Mouse (Mus musculus): ENCODE results near the gene Fads6.

Fads6 gene

DNA sequence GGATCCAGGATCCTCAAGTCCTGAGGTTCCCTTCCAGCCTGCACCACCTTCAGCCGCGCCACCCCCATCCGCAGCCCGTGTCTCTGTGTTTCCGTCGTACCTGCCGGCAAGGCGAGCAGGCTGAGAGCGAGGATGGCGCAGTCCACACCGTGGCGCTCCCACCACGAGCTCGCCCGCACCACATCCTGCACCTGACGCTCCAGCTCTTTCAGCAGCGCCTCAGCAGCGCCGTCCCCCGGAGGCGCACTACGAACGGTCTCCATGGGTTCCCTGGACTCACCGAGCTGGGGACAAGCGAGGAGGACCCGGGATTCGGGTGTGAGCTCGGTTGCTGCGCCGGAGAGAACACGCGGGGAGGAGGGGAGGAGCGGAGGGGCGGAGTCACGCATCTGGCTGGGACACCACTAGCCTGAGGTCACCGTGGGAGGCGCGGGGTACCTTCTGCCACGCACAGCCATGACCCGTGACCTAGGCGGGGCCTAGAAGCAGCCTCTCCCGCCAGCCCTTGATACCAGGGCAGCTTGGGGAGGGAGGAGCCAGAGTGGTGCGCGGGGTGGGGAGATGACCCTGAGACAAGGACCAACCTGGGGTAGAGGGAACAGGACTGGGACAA lies at the start of gene Fads6:
TSS of gene Fads6 (minus strand) at position 450 of the 613 bp plus-strand sequence.
- peak in 1 of 2 experiments; percentile 25 for DNase-seq

DNA sequence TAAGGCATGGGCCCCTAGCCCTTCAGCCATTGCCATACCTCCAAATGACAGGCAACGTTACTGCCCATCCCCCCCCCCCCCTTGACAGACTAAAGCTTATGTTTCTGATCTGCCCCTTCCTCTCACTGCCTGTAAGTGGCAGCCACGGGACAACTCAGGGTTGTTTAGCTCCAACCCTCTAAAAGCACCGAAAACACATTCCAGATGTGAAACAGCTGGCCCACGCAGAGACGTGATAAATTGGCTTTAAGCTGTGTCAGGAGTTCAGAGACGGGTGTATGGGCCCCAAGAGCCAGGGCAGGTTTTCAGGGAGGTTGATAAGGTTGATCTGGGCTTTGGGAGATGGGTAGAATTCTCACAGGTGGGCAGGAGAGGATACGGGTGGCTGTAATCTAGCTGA lies 48.1 kb upstream of the Fads6 start:
- DNase-seq: no peak

DNA sequence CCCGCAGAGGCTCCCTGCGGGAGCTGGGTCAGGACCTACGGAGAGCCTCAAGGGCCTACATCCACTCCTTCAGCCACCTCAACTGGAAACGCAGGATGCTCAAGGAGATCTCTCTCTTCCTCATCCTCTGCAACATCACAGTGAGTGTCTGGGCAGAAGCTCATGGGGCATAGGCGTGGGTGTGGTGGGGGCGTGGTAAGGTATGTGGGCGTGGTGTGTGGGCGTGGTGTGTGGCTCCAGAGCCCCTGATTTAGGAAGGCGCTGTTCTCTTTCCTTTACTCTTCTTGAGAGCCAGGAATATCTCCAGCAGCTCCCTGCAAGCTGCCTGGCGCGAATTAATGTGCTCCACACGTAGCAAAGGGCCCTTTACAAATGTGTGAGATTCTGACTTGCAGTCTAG lies 47.5 kb upstream of the Fads6 start:
- DNase-seq: no peak

DNA sequence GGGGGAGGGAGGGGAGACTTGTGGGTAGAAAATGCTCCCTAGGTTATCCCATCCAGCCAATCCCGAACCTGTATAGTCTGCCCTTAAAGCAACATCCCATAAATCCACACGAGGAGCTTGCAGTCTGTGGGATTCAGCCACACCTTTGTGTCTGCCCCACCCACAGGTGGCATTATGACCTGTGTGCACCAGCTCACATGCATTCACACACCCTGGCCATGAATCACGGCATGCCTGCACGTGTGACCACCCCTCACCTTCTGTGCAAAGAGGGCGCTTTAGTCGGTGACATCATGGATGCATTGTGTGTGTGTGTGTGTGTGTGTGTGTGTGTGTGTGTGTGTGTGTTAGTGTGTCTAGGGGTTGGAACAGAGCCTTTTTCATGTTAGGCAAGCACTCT lies 44.4 kb upstream of the Fads6 start:
- no peak for DNase-seq

DNA sequence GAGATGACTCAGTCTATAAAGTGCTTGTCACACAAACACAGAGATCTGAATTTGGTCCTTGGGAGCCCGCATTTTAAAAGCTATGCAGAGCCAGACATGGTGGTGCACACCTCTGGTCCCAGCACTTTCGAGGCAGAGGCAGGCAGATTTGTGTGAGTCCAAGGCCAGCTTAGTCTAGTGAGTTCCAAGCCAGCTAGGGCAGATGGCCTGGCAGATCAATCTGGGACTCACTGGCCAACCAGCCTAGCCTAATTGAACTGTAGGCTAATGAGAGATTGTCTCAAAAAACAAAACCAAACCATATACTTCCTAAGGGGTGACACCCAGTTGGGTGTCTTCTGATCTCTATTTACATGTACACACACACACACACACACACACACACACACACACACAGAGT lies 43.8 kb upstream of the Fads6 start:
- DNase-seq: no peak

DNA sequence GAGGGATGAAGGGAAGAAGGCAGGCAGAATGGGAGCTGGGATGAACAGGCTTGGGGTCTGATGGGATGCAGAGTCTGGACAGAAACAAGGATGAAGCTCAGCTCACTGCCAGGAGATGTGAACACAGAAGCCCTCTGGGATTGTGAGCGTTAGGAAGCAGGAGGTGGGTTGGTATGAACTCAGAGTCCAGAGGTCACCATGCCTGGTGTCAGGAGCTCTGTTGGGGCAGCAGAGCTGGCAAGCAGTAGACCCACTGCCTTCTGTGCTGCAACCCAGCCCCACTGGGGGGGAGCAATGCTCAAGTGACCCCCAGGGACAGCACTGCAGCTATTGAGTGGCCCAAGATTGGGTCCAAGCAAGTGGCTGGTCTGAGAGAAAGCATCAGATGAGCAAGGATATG lies 40.4 kb upstream of the Fads6 start:
- DNase-seq: no peak

DNA sequence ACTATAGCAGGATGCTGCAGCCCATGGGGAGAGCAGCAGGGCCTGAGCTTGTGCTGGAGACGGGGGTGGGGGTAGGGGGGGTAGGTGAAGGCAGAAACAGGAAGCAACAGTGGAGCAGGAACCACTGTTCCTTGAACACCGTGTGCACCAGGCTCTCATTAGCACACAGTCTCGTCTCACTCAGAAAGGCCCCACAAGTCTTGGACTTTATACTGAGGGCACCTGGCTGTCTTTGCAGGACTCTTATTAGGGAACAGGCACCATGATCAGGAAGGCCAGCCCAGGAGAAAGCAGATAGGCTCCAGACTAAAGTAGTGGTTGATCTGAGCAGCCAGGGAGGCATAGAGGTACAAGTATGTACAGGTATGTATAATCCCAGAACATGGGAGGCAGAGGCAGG lies 39.9 kb upstream of the Fads6 start:
- no peak for DNase-seq

DNA sequence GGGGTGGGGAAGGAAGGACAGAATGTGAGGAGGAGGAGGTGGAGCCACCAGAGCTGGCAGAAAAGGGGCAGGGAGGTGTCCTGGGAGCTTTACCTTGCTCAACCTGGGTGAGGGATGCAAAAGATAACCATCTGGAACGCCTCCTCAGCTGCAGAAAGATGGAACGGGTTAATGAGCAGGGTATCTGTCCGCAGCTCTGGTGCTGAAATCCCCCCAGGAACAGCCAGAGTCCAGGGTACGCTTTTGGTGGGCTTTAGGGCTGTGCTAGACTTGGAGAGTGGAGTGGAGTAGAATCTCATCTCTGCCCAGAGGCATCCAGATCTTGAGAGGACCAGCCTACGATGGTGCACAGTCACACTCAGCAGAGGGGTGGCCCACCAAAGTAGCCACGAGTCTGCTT lies 38.7 kb upstream of the Fads6 start:
- DNase-seq: no peak

DNA sequence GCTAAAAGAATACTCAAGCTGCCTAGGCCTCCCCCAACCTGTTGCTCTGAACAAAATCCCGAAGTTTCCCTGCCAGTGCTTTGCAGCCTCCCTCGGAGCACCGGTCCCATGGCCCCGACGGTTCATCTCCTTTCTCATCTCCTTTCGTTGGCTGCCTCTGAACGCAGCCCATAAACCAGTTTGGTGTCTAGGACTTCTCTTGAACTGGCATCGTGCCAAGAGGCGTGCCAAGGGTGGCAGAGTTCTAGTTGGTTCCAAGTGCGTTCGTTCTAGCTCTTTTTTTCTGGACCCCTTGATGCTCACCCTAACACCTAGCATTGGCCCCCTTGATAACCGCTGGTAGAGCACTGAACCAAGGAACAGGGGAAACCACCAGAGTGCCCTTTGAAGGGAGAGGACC lies 37.8 kb upstream of the Fads6 start:
- DNase-seq: no peak

DNA sequence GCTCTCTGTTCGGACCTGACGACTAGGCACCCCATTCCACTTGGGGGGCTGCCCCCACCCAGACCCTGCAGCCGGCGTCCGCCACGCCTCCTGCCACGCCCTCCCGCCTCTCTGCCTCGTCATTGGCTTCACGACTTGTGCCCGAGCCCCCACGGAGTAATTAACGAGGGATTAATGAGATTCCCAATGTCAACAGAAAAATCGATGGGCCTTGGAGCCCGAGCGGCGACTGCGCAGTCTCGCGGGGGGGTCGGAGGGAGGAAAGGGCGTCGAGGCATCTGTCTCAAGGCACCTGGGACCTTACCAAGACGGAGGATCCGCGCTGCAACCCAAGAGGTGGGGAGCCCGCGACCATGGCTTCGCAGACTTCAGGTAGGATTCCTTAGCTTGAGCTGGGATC lies 37.1 kb upstream of the Fads6 start, which contains the start of gene Otop3:
TSS of gene Otop3 (plus strand) at position 201 of the 400 bp plus-strand sequence.
- DNase-seq: no peak

DNA sequence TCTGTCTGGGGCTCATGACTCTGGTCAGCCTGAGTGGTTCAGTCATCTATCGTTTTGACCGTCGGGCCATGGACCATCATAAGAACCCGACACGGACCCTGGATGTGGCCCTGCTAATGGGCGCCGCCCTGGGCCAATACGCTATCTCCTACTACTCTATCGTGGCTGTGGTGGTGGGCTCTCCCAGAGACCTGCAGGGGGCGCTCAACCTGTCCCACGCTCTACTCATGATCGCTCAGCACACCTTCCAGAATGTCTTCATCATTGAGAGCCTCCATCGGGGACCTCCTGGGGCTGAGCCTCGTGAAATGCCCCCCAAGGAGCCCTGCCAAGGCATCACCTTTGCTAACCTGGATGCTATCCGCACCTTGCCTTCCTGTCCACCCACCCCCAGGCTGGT lies 31.9 kb upstream of the Fads6 start:
- DNase-seq: no peak

DNA sequence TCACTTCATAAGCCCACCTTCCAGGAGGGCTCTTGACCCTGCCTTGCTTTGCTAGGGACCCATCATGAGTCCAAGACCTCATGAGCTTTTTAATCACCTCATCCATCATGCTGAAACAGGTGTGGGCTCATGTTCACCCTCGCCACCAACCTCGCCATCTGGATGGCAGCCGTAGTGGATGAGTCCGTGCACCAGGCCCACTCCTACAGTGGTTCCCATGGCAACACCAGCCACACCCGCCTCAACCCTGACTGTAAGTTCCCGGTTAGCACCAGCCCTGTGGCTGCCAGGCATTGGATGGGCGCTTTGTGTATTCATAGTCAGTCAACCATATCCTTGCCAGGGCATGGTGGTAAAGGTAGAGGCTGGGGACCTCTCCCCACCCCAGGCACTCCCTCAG lies 29.3 kb upstream of the Fads6 start:
- no peak for DNase-seq

DNA sequence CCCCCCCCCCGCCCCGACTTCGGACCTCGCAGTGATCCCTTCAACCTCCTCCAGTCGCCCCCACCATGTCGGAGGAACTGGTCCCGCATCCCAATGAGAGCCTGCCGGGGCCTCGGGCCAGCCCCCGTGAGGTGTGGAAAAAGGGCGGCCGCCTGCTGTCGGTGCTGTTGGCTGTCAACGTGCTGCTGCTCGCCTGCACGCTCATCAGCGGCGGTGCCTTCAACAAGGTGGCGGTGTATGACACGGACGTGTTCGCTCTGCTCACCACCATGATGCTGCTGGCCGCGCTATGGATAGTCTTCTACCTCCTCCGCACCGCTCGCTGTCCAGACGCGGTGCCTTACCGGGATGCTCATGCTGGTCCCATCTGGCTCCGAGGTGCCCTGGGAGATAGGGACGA lies 25.9 kb upstream of the Fads6 start:
- DNase-seq: no peak

DNA sequence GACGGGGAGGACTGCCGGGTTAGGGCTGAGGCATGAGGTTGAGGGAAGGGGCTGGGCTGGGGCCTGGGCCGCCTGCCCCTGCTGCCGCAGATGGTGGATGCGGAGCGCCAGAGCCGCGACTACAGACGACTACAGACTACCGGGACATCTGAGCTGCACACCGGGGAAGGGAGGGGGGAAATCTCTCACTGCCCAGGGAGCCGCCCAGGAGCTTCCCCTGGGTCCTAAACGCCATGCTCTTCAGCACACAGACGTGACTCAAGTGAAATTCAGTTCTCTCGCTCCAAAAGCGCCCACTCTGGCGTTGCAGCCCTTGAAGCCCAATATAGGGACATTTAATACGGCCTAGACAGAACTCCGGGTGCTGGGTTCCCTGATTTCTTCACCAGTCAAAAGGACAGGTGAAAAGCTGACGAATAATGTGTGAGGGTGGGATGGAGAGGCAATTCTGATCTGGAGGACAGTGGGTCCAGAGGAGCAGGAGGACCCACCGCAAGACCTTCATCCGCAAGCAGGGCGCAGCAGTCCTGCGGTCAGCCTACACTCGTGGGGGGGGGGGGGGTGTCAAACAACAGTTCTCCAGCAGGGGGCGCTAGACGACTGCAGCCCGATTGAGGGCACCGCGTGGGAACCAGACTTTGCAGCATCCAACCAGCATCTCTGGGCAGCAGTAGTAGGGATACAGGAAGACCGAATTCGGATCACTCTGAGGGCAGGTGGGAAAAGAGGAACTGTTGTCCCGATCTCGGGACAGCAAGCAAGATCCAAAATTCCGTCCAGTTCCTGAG lies 24.6 kb upstream of the Fads6 start, which contains the start of gene Ush1g:
TSS of gene Ush1g (minus strand) at position 136 of the 788 bp plus-strand sequence.
- peak in 1 of 2 experiments; percentile 38 for DNase-seq

DNA sequence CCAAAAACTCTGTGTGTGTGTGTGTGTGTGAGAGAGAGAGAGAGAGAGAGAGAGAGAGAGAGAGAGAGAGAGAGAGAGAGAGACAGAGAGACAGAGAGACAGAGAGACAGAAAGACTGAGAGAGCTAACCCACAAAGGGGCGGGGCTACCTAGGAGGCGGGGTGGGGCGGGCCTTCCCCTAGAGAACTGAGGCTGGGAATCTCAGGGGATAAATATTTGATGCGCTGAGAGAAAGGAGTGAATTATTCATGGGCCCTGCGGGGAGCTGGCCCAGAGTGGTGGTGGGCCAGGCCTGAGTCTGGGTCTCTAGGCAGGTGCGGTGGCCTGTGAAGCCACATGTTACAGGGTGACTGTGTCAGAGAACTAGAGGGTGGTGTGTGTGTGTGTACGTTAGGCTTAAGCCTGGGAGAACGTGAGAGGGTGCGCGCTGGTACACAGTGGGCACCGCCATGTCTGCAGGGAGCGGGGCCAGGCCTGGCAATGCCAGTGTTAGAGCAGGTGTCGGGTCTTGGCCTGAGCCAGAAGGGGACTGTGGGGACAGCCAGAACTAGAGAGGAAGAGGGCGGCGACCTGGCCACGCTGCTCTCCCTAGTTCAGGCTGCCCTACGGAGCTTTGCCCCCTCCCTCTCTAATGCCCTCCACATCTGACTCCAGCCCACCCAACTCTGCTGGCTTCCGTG lies 22.4 kb upstream of the Fads6 start:
- no peak for DNase-seq

DNA sequence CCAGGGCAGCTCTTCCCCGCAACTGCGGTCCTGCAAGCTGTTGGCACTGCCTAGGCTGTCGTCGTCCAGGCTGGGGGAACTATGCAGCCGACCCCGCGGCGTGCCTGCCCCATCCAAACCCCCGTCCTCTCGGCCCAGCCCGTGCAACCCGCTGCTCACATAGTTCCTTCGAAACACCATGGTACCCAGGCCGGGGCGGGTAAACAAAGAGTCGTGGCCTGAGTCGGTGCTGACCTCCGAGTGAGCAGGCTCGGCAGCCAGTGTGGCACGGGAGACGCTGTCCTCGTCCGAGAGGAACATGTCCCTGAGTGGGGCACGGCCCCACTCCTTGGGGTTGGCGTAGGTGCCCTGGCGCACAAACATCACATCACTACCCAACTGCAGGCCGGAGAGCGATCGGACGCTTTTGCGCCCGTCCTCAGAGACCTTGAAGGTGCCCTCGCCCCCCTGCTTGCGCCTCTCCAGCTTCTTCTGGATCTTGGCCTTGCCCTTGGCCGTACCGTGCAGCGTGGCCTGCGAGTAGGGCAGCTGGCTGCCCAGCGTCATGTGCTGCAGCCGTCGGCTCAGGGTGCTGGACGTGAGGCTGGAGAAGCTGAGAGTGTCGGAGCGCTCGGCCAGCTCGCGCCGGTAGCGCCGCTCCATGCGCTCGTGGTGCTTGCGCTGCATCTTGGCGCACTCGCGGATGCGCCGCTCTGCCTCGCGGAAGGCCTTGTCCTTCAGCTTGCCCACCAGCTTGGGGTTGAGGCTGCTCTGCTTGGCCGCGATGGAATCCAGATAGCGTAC lies 21.0 kb upstream of the Fads6 start:
- no peak for DNase-seq

DNA sequence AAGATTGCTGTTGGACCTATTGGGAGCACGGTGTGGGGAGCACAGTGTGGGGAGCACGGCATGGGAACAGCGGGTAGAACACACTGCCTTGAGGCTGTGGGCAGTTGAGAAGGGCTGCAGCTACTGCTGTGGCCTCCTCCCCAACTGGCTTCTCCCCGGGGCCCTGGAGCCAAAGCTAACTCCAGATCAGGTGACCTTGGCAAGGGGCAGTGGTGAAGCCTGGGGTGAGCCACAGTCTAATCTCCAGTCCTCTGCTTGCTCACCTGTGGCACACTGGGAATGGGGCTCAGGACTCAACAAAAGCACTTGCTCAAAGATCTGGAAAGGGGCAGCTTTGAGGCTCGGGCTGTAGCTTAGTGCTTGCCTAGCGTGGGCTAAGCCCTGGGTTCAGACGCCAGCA lies 19.7 kb upstream of the Fads6 start:
- no peak for DNase-seq

DNA sequence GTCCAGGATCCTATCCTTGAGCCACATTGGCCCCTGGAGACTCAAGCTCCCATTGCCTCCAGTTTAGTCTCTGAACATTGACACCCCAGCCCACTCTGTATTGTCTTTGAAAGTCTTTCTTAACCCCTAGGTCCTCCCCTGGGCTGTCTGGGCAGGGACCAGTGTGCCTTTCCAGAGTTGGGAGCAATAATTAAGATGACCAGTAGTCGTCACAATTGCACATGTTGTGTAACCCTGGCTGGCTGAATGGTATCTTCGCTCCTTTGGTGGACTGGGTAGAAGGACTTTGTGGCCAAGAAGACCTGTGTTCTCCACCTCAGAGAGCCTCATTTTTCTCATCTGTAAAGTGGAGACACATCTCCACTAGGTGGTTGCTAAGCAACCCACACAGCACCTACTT lies 16.8 kb upstream of the Fads6 start:
- no peak for DNase-seq

DNA sequence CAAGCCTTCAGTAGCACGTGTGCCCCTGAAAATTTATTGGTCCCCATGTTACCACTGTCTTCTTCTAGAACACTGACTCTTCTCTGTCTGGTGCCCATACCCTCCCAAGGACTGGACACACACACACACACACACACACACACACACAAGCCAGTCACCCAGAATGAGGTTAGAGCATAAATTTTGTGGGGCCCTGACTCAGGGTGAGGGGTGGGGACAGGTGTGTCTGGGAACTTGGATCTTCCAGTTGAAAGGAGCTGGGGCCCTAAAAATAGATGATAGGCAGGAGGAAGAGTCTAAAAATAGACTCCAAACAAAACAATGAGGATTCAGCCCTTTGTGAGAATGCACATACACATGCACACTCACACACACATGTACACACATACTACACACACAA lies 11.3 kb upstream of the Fads6 start:
- no peak for DNase-seq

DNA sequence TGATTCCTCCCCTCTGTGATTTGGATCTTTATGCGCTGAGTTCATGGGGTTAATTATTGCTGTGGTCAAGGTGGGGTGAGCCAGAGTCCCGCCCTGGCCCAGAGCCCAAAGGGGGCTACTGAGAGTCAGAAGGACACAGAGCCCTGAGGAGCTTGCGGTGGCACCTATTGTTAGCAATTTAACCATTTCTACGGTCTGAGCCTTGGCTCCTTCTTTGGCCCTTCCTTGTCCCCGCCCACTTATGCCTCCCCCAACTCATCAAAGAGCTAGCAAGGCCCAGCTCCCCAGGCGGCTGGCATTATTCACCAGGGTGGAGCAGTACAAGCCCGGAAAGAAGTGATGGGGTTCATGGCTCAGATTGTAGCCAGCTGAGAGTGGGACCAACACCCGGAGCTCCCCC lies 9.4 kb upstream of the Fads6 start, which contains the start of gene Otop2:
TSS of gene Otop2 (plus strand) at position 301 of the 400 bp plus-strand sequence.
- no peak for DNase-seq

DNA sequence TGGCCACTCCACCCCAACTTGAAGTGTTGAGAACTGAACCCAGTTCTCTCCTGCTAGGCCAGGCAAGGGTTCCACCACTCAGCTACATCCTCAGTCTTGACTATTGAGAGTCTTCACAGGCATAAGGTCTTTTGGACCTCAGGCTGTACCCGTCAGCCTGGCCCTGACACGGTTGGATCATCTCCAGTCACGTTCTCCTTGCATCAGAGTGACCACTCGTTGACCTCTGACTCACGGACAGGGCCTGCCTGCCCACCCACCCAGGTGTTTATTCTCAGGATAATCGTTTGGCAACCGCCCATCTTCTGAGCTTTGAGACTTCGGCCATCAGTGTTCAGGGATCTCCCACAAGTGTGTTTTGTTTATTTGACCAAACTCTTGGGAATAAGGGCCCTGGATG lies 5.7 kb upstream of the Fads6 start:
- DNase-seq: no peak

DNA sequence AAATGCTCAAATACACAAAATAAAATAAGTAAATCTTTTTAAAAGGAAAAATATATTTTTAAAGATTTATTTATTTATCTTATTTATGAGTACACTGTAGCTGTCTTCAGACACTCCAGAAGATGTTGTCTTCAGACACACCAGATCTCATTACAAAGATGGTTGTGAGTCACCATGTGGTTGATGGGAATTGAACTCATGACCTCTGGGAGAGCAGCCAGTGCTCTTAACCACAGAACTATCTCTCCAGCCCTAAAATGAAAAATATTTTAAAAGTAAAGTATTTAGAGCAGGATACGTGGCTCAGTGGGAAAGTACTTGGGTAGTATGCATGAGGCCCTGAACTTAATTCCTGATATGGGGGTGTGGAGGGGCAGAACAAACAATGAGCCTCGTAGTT lies 3.9 kb upstream of the Fads6 start:
- DNase-seq: no peak

DNA sequence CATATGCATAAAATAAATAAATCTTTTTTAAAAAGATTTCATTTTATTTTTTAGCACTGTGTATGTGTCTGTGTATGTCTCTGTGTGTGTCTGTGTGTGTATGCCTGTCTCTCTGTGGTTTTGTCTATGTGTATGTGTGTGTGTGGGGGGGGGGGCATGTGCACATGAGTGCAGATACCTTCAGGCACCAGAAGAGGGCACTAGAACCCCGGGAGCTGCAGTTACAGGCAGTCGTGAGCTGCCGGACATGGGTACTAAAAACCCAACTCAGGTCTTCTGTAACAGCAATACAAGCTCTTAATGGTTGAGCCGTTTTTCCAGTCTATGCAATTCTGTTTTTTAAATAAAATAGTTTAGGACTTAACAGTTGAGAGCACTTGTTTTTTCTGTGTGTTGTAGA lies 3.3 kb upstream of the Fads6 start:
- no peak for DNase-seq
